Mouse (Mus musculus): Measurements from ENCODE around the gene Pkhd1. TPM values are rescaled to one million over a fixed set of nuclear protein-coding genes. Genes with fewer than 3 reads are reported as not detected.
A peak's percentile ranks its signal among the peaks of the same experiment; 100 is the strongest.

The Pkhd1 gene
- polyA plus RNA-seq, 1 experiment from 2014 or later = 0.10 TPM

- Histone ChIP-seq H3K4me3 (no peak overlapping the region), H3K27me3 (replicated peaks) (no peaks in the 10 kb centered on the region), H3K9ac (no peak overlapping the region), H3K4me1 (no peaks in the 10 kb centered on the region), H3K36me3 (replicated peaks) (no peaks in the 10 kb centered on the region), H3K27ac (no peak overlapping the region), H3K9me3 (no peaks in the 10 kb centered on the region), H3K4me2 (no peak overlapping the region)
- ATAC-seq (replicated peaks) = peak; percentile 48; the same call in 1 of the 2 replicates
- 47% methylated on average over 2 of the region's 2 CpGs for WGBS
Measured at GRCm38 (mm10) chr1:20605489-20605888, 12.4 kb downstream of the Pkhd1 start.

GRCm38 (mm10) chr1:20590488-20590887 lies 27.4 kb downstream of the Pkhd1 start:
- no peaks in the 10 kb centered on the region for H3K4me1 ChIP-seq
- H3K9me3 ChIP-seq = no peaks in the 10 kb centered on the region
- H3K36me3 ChIP-seq (replicated peaks) = no peaks in the 10 kb centered on the region
- no peak overlapping the region for H3K4me3 ChIP-seq
- no peak overlapping the region for H3K4me2 ChIP-seq
- no peak for ATAC-seq (replicated peaks)
- no peak overlapping the region for H3K9ac ChIP-seq
- H3K27ac ChIP-seq = no peak overlapping the region
- WGBS = 66% methylated on average over 5 of the region's 5 CpGs
- no peaks in the 10 kb centered on the region for H3K27me3 ChIP-seq (replicated peaks)

GRCm38 (mm10) chr1:20571469-20571868 lies 46.4 kb downstream of the Pkhd1 start:
- H3K4me3 ChIP-seq = no peak overlapping the region
- no peaks in the 10 kb centered on the region for H3K36me3 ChIP-seq (replicated peaks)
- H3K9ac ChIP-seq = no peak overlapping the region
- H3K27me3 ChIP-seq (replicated peaks) = no peaks in the 10 kb centered on the region
- H3K27ac ChIP-seq = no peak overlapping the region
- H3K9me3 ChIP-seq = no peaks in the 10 kb centered on the region
- no peaks in the 10 kb centered on the region for H3K4me1 ChIP-seq
- 90% methylated on average over 5 of the region's 5 CpGs for WGBS
- no peak overlapping the region for H3K4me2 ChIP-seq
- no peak for ATAC-seq (replicated peaks)

- 0 out of 2 replicates have a peak, but pooled peaks have one; percentile 4 for ATAC-seq (replicated peaks)
- Histone ChIP-seq H3K27ac (no peak overlapping the region), H3K27me3 (replicated peaks) (no peaks in the 10 kb centered on the region), H3K9me3 (no peaks in the 10 kb centered on the region), H3K36me3 (replicated peaks) (no peaks in the 10 kb centered on the region), H3K4me2 (no peak overlapping the region), H3K4me1 (no peaks in the 10 kb centered on the region), H3K4me3 (no peak overlapping the region), H3K9ac (no peak overlapping the region)
- 35% methylated on average over 3 of the region's 3 CpGs for WGBS
Measured at GRCm38 (mm10) chr1:20569430-20569829, 48.4 kb downstream of the Pkhd1 start.

GRCm38 (mm10) chr1:20558443-20558842 lies 59.4 kb downstream of the Pkhd1 start:
- H3K36me3 ChIP-seq (replicated peaks) = no peaks in the 10 kb centered on the region
- H3K9me3 ChIP-seq = no peaks in the 10 kb centered on the region
- H3K4me1 ChIP-seq = no peaks in the 10 kb centered on the region
- WGBS = 91% methylated on average over 6 of the region's 6 CpGs
- no peak overlapping the region for H3K4me2 ChIP-seq
- H3K27me3 ChIP-seq (replicated peaks) = no peaks in the 10 kb centered on the region
- H3K27ac ChIP-seq = no peak overlapping the region
- H3K9ac ChIP-seq = no peak overlapping the region
- no peak for ATAC-seq (replicated peaks)
- no peak overlapping the region for H3K4me3 ChIP-seq

- H3K4me3 ChIP-seq = no peak overlapping the region
- H3K9me3 ChIP-seq = no peaks in the 10 kb centered on the region
- WGBS = 32% methylated on average over 6 of the region's 6 CpGs
- ATAC-seq (replicated peaks) = peak; percentile 82; the same call in 1 of the 2 replicates
- H3K27me3 ChIP-seq (replicated peaks) = no peaks in the 10 kb centered on the region
- H3K4me1 ChIP-seq = no peaks in the 10 kb centered on the region
- H3K9ac ChIP-seq = no peak overlapping the region
- no peak overlapping the region for H3K27ac ChIP-seq
- H3K36me3 ChIP-seq (replicated peaks) = no peaks in the 10 kb centered on the region
- H3K4me2 ChIP-seq = no peak overlapping the region
Measured at GRCm38 (mm10) chr1:20554398-20554797, 63.5 kb downstream of the Pkhd1 start.

GRCm38 (mm10) chr1:20551334-20551733 lies 66.5 kb downstream of the Pkhd1 start:
- Histone ChIP-seq H3K27me3 (replicated peaks) (no peaks in the 10 kb centered on the region), H3K4me2 (no peak overlapping the region), H3K36me3 (replicated peaks) (no peaks in the 10 kb centered on the region), H3K9ac (no peak overlapping the region), H3K27ac (no peak overlapping the region), H3K4me3 (no peak overlapping the region), H3K9me3 (no peaks in the 10 kb centered on the region), H3K4me1 (no peaks in the 10 kb centered on the region)
- no peak for ATAC-seq (replicated peaks)
- WGBS = 70% methylated on average over 4 of the region's 4 CpGs

GRCm38 (mm10) chr1:20544526-20544925 lies 73.3 kb downstream of the Pkhd1 start:
- WGBS = 61% methylated on average over 4 of the region's 4 CpGs

GRCm38 (mm10) chr1:20513364-20514084 lies 104.3 kb downstream of the Pkhd1 start:
- H3K4me3 ChIP-seq = no peak overlapping the region
- H3K9me3 ChIP-seq = no peaks in the 10 kb centered on the region
- H3K27ac ChIP-seq = no peak overlapping the region
- H3K27me3 ChIP-seq (replicated peaks) = no peaks in the 10 kb centered on the region
- H3K4me1 ChIP-seq = no peaks in the 10 kb centered on the region
- no peak overlapping the region for H3K9ac ChIP-seq
- H3K4me2 ChIP-seq = no peak overlapping the region
- WGBS = 70% methylated on average over 7 of the region's 7 CpGs
- H3K36me3 ChIP-seq (replicated peaks) = no peaks in the 10 kb centered on the region
- peak; percentile 80 for ATAC-seq (replicated peaks)

More at GRCm38 (mm10) chr1:20544526-20544925, 73.3 kb downstream of the Pkhd1 start:
- Histone ChIP-seq H3K4me1 (no peaks in the 10 kb centered on the region), H3K9ac (no peak overlapping the region), H3K27ac (no peak overlapping the region), H3K36me3 (replicated peaks) (no peaks in the 10 kb centered on the region), H3K4me3 (no peak overlapping the region), H3K9me3 (no peaks in the 10 kb centered on the region), H3K4me2 (no peak overlapping the region), H3K27me3 (replicated peaks) (no peaks in the 10 kb centered on the region)
- ATAC-seq (replicated peaks) = no peak

GRCm38 (mm10) chr1:20498965-20499364 lies 118.9 kb downstream of the Pkhd1 start:
- H3K9ac ChIP-seq = no peak overlapping the region
- H3K27ac ChIP-seq = no peak overlapping the region
- H3K4me2 ChIP-seq = no peak overlapping the region
- H3K4me3 ChIP-seq = no peak overlapping the region
- H3K36me3 ChIP-seq (replicated peaks) = no peaks in the 10 kb centered on the region
- H3K9me3 ChIP-seq = no peaks in the 10 kb centered on the region
- H3K4me1 ChIP-seq = no peaks in the 10 kb centered on the region
- ATAC-seq (replicated peaks) = no peak
- WGBS = 65% methylated on average over 1 of the region's 1 CpGs
- H3K27me3 ChIP-seq (replicated peaks) = no peaks in the 10 kb centered on the region

- WGBS = 97% methylated on average over 10 of the region's 10 CpGs
Measured at GRCm38 (mm10) chr1:20486087-20486486, 131.8 kb downstream of the Pkhd1 start.

GRCm38 (mm10) chr1:20481843-20482242 lies 136.0 kb downstream of the Pkhd1 start:
- H3K9me3 ChIP-seq = no peaks in the 10 kb centered on the region
- H3K27me3 ChIP-seq (replicated peaks) = no peaks in the 10 kb centered on the region
- ATAC-seq (replicated peaks) = no peak
- no peaks in the 10 kb centered on the region for H3K36me3 ChIP-seq (replicated peaks)
- no peak overlapping the region for H3K4me2 ChIP-seq
- H3K4me1 ChIP-seq = peaks cover 9% of the 10 kb centered on the region; the same call in 1 of the 2 replicates
- H3K27ac ChIP-seq = no peak overlapping the region
- WGBS = 83% methylated on average over 4 of the region's 4 CpGs
- no peak overlapping the region for H3K4me3 ChIP-seq
- no peak overlapping the region for H3K9ac ChIP-seq

More at GRCm38 (mm10) chr1:20486087-20486486, 131.8 kb downstream of the Pkhd1 start:
- Histone ChIP-seq H3K4me1 (no peaks in the 10 kb centered on the region), H3K4me3 (no peak overlapping the region), H3K27me3 (replicated peaks) (no peaks in the 10 kb centered on the region), H3K36me3 (replicated peaks) (no peaks in the 10 kb centered on the region), H3K4me2 (no peak overlapping the region), H3K27ac (no peak overlapping the region), H3K9ac (no peak overlapping the region), H3K9me3 (no peaks in the 10 kb centered on the region)
- ATAC-seq (replicated peaks) = no peak

GRCm38 (mm10) chr1:20478695-20479094 lies 139.2 kb downstream of the Pkhd1 start:
- H3K27me3 ChIP-seq (replicated peaks) = no peaks in the 10 kb centered on the region
- H3K4me2 ChIP-seq = peak overlapping the region; percentile 71
- WGBS = 73% methylated on average over 3 of the region's 3 CpGs
- peak overlapping the region; percentile 42 for H3K4me3 ChIP-seq
- peak overlapping the region; percentile 90 for H3K27ac ChIP-seq
- no peaks in the 10 kb centered on the region for H3K9me3 ChIP-seq
- H3K4me1 ChIP-seq = peaks cover 9% of the 10 kb centered on the region; the same call in 1 of the 2 replicates
- no peaks in the 10 kb centered on the region for H3K36me3 ChIP-seq (replicated peaks)
- peak; percentile 30; the same call in 1 of the 2 replicates for ATAC-seq (replicated peaks)
- peak overlapping the region; percentile 53; the same call in 1 of the 2 replicates for H3K9ac ChIP-seq
